Mouse (Mus musculus) liver (tissue): ENCODE measurements around the gene Oaz3.
A peak's percentile ranks its signal among the peaks of the same experiment; 100 is the strongest.

Experiments
- DNase-seq: peaks from one replicate; pipeline ENCODE4 v3.0.0-alpha.2; 2020; ENCODE audit warnings: mixed read lengths

Gene Oaz3

GRCm38 (mm10) chr3:94456529-94457000 lies 12.8 kb upstream of the Oaz3 start:
- peak; percentile 88 for DNase-seq

GRCm38 (mm10) chr3:94449377-94449776 lies 5.7 kb upstream of the Oaz3 start:
- DNase-seq = no peak

- peak; percentile 97 for DNase-seq
These were observed 641 bp downstream of the Oaz3 start, which contains the start of gene Mrpl9 for GRCm38 (mm10) chr3:94442951-94443596. TSS of gene Mrpl9 (plus strand) at chr3:94443318.

GRCm38 (mm10) chr3:94441182-94441581 lies 2.5 kb downstream of the Oaz3 start:
- DNase-seq = no peak

- no peak for DNase-seq
These were observed 7.3 kb downstream of the Oaz3 start for GRCm38 (mm10) chr3:94436420-94436819.

- no peak for DNase-seq
These were observed 9.4 kb downstream of the Oaz3 start for GRCm38 (mm10) chr3:94434305-94434704.

- no peak for DNase-seq
These were observed 12.7 kb downstream of the Oaz3 start for GRCm38 (mm10) chr3:94430980-94431379.

GRCm38 (mm10) chr3:94413031-94413679 lies 30.6 kb downstream of the Oaz3 start, which contains the start of gene Tdrkh:
TSS of gene Tdrkh (plus strand) at chr3:94413273.
- DNase-seq = peak; percentile 90

GRCm38 (mm10) chr3:94412530-94412929 lies 31.2 kb downstream of the Oaz3 start:
- DNase-seq = peak; percentile 22

GRCm38 (mm10) chr3:94405561-94405960 lies 38.2 kb downstream of the Oaz3 start:
- no peak for DNase-seq

GRCm38 (mm10) chr3:94404366-94405054 lies 39.2 kb downstream of the Oaz3 start:
- DNase-seq = no peak

GRCm38 (mm10) chr3:94402451-94402850 lies 41.3 kb downstream of the Oaz3 start:
- no peak for DNase-seq

GRCm38 (mm10) chr3:94399663-94400310 lies 43.9 kb downstream of the Oaz3 start:
- DNase-seq = no peak

- no peak for DNase-seq
These were observed 44.7 kb downstream of the Oaz3 start for GRCm38 (mm10) chr3:94398943-94399481.

GRCm38 (mm10) chr3:94398217-94398616 lies 45.5 kb downstream of the Oaz3 start, which contains the start of gene Lingo4:
TSS of gene Lingo4 (plus strand) at chr3:94398517.
- no peak for DNase-seq

GRCm38 (mm10) chr3:94396851-94397250 lies 46.9 kb downstream of the Oaz3 start:
- DNase-seq = no peak

GRCm38 (mm10) chr3:94396336-94396735 lies 47.4 kb downstream of the Oaz3 start:
- DNase-seq = no peak

- DNase-seq = no peak
These were observed 50.7 kb downstream of the Oaz3 start for GRCm38 (mm10) chr3:94393049-94393448.

GRCm38 (mm10) chr3:94392128-94392527 lies 51.6 kb downstream of the Oaz3 start:
- DNase-seq = no peak

- DNase-seq = no peak
These were observed 52.7 kb downstream of the Oaz3 start for GRCm38 (mm10) chr3:94391001-94391400.

GRCm38 (mm10) chr3:94389420-94389819 lies 54.3 kb downstream of the Oaz3 start:
- DNase-seq = no peak

GRCm38 (mm10) chr3:94388047-94388446 lies 55.7 kb downstream of the Oaz3 start:
- no peak for DNase-seq

- no peak for DNase-seq
These were observed 56.3 kb downstream of the Oaz3 start for GRCm38 (mm10) chr3:94387391-94387790.
